Mouse (Mus musculus): ENCODE results near the gene Olfr675.
"Not testable (repeated sequence)": the region's sequence is repeated elsewhere in the genome, so short reads cannot be mapped to it uniquely, and the experiment has no call there.

The Olfr675 gene

DNA sequence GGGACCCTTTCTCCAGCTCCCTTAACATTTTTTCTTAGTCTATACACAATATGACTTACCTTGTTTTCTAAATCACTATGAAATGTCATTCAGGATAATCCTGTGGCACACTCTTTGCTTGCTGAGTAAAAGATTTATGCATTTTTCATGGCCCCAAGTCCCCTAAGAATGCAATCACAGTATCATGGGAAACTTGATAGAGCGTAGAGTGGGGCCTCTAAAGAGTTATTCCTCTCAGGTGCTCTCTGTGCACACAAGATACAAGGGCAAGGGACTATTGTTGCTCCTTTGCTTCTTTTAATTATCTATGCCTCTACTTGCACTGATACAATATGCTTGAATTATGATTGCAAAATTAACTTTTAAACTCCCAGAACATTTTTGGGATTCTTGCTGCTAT is at the start of gene Olfr675:
Gene Olfr675 (minus strand): TSS at position 101 of the 400 bp plus-strand sequence.
- no peak for DNase-seq (ENCODE audit: low spot score in 2 of 2)

DNA sequence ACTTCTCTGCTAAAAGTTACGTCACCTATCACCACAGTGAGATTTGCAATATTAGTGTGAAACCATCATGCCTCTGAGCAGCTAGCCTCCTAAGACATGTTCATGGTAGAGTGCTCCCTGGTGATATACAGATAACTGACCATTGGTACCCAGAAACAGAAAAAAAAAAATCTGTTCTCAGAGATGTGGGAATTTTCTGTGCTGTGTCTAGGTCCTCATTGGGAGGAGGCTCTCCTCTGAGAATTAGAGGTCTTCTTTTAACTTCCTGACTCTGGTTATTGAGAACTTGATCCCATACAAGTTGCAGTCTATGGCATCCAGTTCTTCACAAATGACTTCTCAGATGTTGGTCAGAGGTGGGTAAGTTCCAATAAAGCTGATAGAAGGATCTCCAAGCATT is 35.9 kb upstream of the Olfr675 start, which contains the start of gene Olfr678:
Gene Olfr678 (plus strand): TSS at position 301 of the 400 bp plus-strand sequence.
- DNase-seq (ENCODE audit: low spot score in 2 of 2): no peak

DNA sequence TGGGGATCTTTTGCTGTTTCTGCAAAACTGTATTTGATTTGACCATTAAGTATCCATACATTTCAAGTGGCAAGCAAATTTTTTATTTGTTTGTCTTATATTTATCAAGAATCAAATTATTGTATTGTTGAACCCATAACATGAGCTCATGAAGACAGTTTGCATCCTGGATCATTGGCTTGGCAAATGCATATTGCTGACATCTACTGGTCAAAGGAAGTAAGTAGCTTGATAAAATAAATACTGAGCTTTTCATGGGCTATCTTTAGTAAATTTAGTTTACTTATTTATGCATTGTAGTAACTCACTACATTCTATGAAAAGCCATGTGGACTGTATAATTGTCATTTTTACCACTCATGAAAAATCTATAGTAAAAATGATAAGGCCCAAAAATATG is 30.7 kb upstream of the Olfr675 start:
- DNase-seq (ENCODE audit: low spot score in 2 of 2): no peak

DNA sequence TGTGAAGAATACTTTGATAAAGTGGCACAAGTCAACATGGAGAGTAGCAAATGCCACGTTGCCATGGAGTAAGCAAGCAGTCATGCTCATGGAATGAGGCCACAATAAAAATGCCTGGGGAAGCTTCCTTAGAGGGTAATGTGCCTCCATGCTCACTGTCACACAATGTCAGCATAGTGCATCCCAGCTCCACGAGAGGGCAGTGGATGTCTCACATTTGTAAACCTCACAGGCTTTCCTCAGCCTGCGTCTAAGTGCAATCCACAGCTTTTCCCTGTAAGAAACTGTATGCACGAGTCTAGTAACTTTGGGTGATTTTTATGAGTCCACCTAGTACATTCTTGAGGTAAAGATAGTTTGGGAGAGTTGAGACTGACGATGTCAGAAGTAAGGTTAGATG is 5.6 kb upstream of the Olfr675 start:
- DNase-seq (ENCODE audit: low spot score in 2 of 2): not testable (repeated sequence)

DNA sequence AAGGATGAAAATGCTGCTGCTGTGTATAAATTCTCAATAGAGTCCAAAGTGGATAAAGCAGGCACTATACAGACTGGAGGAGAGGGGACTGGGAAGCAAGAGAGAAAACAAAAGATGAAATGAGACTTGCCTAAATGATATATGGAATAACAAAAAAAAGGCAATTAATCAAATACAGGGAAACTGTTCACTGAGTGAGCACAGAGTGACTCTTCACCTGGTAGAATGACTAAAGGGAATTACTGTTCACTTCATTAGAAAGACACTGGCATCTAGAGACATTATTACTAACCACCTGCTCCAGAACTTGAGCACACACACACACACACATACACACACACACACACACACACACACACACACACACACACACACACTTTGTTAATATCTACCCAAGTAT is 4.1 kb upstream of the Olfr675 start, which contains the start of gene Olfr676:
Gene Olfr676 (plus strand): TSS at position 301 of the 400 bp plus-strand sequence.
- DNase-seq (ENCODE audit: low spot score in 2 of 2): no peak

DNA sequence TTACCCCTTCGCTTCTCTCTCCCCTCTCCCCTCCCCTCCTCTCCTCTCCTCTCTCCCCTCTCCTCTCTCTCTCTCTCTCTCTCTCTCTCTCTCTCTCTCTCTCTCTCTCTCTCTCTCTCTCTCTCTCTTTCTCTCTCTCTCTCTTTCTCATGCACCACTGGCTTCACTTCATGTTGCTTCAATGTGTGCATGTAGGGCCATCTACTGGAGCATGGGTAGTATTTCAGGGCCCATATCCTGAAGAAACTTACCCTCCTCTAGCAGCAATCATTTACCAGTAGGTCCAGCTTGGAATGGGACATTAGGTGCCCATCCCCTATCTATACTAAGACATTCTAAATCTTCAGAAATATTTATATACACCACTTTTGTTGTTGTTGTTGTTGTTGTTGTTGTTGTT is 5.7 kb downstream of the Olfr675 start:
- DNase-seq (ENCODE audit: low spot score in 2 of 2): no peak

GRCm38 (mm10) chr7:105001929-105002328 is 26.3 kb downstream of the Olfr675 start, which contains the start of gene Olfr672:
Gene Olfr672 (minus strand): TSS chr7:105002029.
- no peak for DNase-seq (ENCODE audit: low spot score in 2 of 2)

DNA sequence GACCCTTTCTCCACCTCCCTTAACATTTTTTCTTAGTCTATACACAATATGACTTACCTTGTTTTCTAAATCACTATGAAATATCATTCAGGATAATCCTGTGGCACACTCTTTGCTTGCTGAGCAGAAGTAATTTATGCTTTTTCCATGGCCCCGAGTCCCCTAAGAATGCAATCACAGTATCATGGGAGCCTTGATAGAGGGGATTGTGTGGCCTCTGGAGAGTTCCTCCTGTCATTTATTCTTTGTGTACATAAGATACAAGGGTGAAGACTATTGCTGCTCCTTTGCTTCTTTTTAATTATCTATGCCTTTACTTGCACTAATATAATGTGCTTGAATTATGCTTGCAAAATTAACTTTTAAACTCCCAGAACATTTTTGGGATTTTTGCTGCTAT is 49.2 kb downstream of the Olfr675 start, which contains the start of gene Olfr671:
Gene Olfr671 (minus strand): TSS at position 101 of the 400 bp plus-strand sequence.
- DNase-seq (ENCODE audit: low spot score in 2 of 2): no peak

DNA sequence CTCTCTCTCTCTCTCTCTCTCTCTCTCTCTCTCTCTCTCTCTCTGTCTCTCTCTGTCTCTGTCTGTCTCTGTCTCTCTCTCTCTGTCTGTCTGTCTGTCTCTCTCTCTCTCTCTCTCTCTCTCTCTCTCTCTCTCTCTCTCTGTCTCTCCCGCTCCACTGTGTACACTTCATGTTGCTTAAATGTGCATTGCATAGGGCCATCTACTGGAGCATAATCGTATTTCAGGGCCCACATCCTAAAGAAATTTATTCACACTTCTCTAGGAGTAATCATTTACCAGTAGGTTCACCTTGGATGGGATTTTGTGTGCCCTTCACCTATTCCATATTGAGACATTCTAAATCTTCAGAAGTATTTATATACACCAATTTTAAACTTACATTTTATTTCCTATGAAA is 55.8 kb downstream of the Olfr675 start:
- DNase-seq (ENCODE audit: low spot score in 2 of 2): not testable (repeated sequence)

Data from right cerebral cortex, adult 2 months (tissue).